Mouse (Mus musculus) kidney, adult 11 months (tissue): Measurements from ENCODE around the gene Zbed6.
"Not testable (repeated sequence)": the region's sequence is repeated elsewhere in the genome, so short reads cannot be mapped to it uniquely, and the experiment has no call there.

Experiments used
- DNase-seq: peaks from one replicate; pipeline ENCODE4 v3.0.0; 2022

The Zbed6 gene

GRCm38 (mm10) chr1:133660466-133661202 is at the start of gene Zbed6:
Gene Zbed6, minus strand, starts transcription at chr1:133660885.
- DNase-seq = peak; percentile 71

GRCm38 (mm10) chr1:133709292-133709691 is 48.6 kb upstream of the Zbed6 start:
- no peak for DNase-seq

GRCm38 (mm10) chr1:133701824-133702223 is 41.1 kb upstream of the Zbed6 start:
- DNase-seq = not testable (repeated sequence)

GRCm38 (mm10) chr1:133697935-133698620 is 37.4 kb upstream of the Zbed6 start:
- DNase-seq = no peak

GRCm38 (mm10) chr1:133695901-133696300 is 35.2 kb upstream of the Zbed6 start:
- DNase-seq = peak; percentile 87

- peak; percentile 32 for DNase-seq
Observed at GRCm38 (mm10) chr1:133694876-133695275, 34.2 kb upstream of the Zbed6 start.

- peak; percentile 41 for DNase-seq
Observed at GRCm38 (mm10) chr1:133694301-133694700, 33.6 kb upstream of the Zbed6 start.

- no peak for DNase-seq
Observed at GRCm38 (mm10) chr1:133693536-133694114, 32.9 kb upstream of the Zbed6 start.

GRCm38 (mm10) chr1:133692195-133692594 is 31.5 kb upstream of the Zbed6 start:
- no peak for DNase-seq

- no peak for DNase-seq
Observed at GRCm38 (mm10) chr1:133691046-133691445, 30.4 kb upstream of the Zbed6 start.

GRCm38 (mm10) chr1:133689897-133690296 is 29.2 kb upstream of the Zbed6 start, which contains the start of gene Lax1:
Gene Lax1, minus strand, starts transcription at chr1:133690108.
- DNase-seq = no peak

GRCm38 (mm10) chr1:133688301-133688700 is 27.6 kb upstream of the Zbed6 start:
- DNase-seq = no peak

GRCm38 (mm10) chr1:133685749-133686519 is 25.2 kb upstream of the Zbed6 start:
- peak; percentile 91 for DNase-seq

GRCm38 (mm10) chr1:133671801-133672200 is 11.1 kb upstream of the Zbed6 start:
- no peak for DNase-seq

- DNase-seq = no peak
Observed at GRCm38 (mm10) chr1:133671266-133671665, 10.6 kb upstream of the Zbed6 start.

- DNase-seq = no peak
Observed at GRCm38 (mm10) chr1:133670776-133671175, 10.1 kb upstream of the Zbed6 start.

- DNase-seq = no peak
Observed at GRCm38 (mm10) chr1:133670190-133670589, 9.5 kb upstream of the Zbed6 start.

- DNase-seq = no peak
Observed at GRCm38 (mm10) chr1:133668618-133669017, 7.9 kb upstream of the Zbed6 start.

- no peak for DNase-seq
Observed at GRCm38 (mm10) chr1:133667721-133668120, 7.0 kb upstream of the Zbed6 start.

GRCm38 (mm10) chr1:133665713-133666112 is 5.0 kb upstream of the Zbed6 start:
- DNase-seq = not testable (repeated sequence)

- DNase-seq = no peak
Observed at GRCm38 (mm10) chr1:133664203-133664970, 3.7 kb upstream of the Zbed6 start.

- DNase-seq = no peak
Observed at GRCm38 (mm10) chr1:133663427-133663826, 2.7 kb upstream of the Zbed6 start.
